Mouse (Mus musculus) bone marrow macrophage, adult 2 months (primary cell): ENCODE data around the gene Col1a1. TPM values are rescaled to one million over a fixed set of nuclear protein-coding genes. Genes with fewer than 3 reads are reported as not detected.
A peak's percentile ranks its signal among the peaks of the same experiment; 100 is the strongest.

Source experiments
- H3K27ac ChIP-seq: 2 replicates; pipeline ENCODE4 v1.5.1; 2012; ENCODE audit warnings: low read depth, low read length; ENCODE audit not compliant: insufficient read depth
- H3K4me1 ChIP-seq: 2 replicates; pipeline ENCODE4 v1.6.1; 2012; ENCODE audit warnings: low read length; ENCODE audit not compliant: control insufficient read depth, insufficient read depth
- H3K4me3 ChIP-seq: 2 replicates; pipeline ENCODE4 v1.5.1; 2012; ENCODE audit warnings: mild to moderate bottlenecking, low read length, moderate library complexity; ENCODE audit not compliant: insufficient read depth
- CTCF ChIP-seq: IDR thresholded peaks from 2 replicates; pipeline ENCODE4 v1.5.1; 2012; ENCODE audit warnings: low read depth, mild to moderate bottlenecking, low read length, moderate library complexity
- POLR2A ChIP-seq: IDR thresholded peaks from 2 replicates; pipeline ENCODE4 v1.6.1; 2012; ENCODE audit warnings: mild to moderate bottlenecking, low read depth, low read length, borderline replicate concordance
- polyA plus RNA-seq: library from polyadenylated mRNA; stranded (reverse); fragments of >200 nt; gene quantifications from 2 replicates; pipeline ENCODE4 v1.2.4, GENCODE M21; 2012; ENCODE audit not compliant: missing spikeins, insufficient read depth, insufficient read length

The Col1a1 gene
- polyA plus RNA-seq, 1 experiment: 18.5 TPM

DNA sequence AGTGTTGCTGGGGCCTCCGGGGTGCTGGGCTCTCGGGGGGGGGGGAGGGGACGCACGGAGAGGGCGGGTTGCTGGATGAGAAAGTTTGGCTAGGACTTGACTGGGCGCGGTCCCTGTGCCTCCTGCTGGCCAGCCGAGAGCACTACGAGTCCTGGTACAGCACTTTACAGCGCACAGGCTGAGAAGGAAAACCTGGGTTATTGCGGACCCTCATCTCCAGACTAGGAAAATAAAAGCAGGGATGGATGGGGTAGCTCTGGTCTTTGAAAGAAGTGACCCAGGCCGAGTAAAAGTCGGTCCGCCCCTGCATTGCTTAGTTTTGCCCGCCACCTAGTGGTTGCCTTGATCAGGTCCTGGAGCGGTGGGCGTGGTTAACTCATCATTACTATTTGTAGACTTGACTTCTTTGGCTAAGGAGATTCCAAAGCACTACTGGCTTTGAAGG lies 849 bp downstream of the Col1a1 start:
- Histone ChIP-seq H3K4me1 (peaks cover 2% of the 10 kb centered on the region; the same call in 1 of the 2 replicates), H3K27ac (no peak overlapping the region), H3K4me3 (0 out of 2 replicates have a peak overlapping the region, but pooled peaks have one; percentile 3)
- peak; percentile 100 for TF ChIP-seq CTCF
- no peak for TF ChIP-seq POLR2A

DNA sequence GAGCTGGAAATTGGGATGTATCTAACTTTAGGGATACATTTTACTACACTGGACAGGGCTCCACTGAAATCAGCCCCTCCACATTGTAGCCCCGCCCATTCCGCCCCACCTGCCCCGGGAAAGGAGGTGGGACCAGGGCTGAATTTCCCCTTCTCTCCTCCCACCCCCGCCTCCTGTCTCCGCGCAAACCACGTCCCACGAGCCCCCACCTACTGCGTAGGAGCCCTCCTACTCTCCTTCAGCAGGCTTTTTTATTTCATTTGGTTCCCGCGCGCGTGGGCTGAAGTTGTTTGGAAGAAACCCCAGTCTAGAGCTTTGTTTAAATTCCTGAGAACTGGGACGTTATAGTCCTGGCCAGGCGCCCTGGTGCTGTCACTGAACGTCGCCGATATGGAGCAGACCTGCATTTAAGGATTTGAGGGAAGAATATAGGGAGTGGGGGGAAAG lies 1.3 kb downstream of the Col1a1 start:
- peaks cover 2% of the 10 kb centered on the region; the same call in 1 of the 2 replicates for H3K4me1 ChIP-seq
- H3K27ac ChIP-seq: no peak overlapping the region
- TF ChIP-seq POLR2A (no peak), CTCF (no peak)
- H3K4me3 ChIP-seq: no peak overlapping the region

DNA sequence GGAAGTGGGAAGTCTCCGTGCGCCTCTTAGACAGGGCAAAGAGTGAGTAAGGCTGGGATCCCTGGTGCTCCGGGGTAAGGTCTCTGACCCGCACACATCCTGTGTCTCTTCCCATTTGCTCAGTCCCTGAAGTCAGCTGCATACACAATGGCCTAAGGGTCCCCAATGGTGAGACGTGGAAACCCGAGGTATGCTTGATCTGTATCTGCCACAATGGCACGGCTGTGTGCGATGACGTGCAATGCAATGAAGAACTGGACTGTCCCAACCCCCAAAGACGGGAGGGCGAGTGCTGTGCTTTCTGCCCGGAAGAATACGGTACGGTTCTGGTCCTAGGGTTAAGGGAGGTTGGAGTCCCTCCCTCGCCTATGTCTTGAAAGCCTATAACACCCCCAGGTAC lies 1.8 kb downstream of the Col1a1 start:
- TF ChIP-seq CTCF: no peak
- TF ChIP-seq POLR2A: no peak
- peaks cover 2% of the 10 kb centered on the region; the same call in 1 of the 2 replicates for H3K4me1 ChIP-seq
- no peak overlapping the region for H3K4me3 ChIP-seq
- no peak overlapping the region for H3K27ac ChIP-seq

DNA sequence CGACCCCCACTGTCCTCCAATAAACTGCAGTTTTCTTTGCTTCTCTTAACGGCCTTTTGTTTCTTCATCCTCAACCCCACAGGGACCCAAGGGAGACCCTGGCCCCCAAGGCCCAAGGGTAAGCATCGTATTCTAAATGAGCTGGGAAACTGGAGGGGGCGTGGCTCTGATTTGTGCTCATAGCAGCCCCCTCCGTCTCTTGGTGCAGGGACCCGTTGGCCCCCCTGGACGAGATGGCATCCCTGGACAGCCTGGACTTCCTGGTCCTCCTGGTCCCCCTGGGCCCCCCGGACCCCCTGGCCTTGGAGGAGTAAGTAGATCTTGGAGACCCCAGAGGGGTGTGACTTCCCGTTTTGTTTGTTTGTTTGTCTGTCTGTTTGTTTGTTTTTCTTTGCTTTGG lies 2.3 kb downstream of the Col1a1 start:
- Histone ChIP-seq H3K4me1 (peaks cover 2% of the 10 kb centered on the region; the same call in 1 of the 2 replicates), H3K4me3 (no peak overlapping the region), H3K27ac (no peak overlapping the region)
- TF ChIP-seq CTCF (no peak), POLR2A (no peak)

DNA sequence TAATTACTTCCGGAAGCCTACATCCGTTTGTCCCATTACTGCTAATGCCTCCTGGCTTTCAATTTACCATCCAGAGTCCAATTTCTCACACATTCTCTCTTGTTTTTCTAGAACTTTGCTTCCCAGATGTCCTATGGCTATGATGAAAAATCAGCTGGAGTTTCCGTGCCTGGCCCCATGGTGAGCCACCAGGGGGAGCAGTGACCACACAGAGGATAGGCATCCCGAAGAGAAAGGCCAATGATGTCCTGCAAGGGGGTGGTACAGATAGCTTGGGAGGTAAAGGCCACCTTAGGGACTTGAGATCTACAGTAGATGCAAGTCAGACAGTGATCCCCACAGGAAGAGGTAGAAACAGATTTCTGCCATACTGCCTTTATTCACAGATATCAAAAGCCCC lies 3.3 kb downstream of the Col1a1 start:
- TF ChIP-seq CTCF (peak; percentile 86), POLR2A (no peak)
- H3K4me3 ChIP-seq: no peak overlapping the region
- peaks cover 2% of the 10 kb centered on the region; the same call in 1 of the 2 replicates for H3K4me1 ChIP-seq
- H3K27ac ChIP-seq: no peak overlapping the region

DNA sequence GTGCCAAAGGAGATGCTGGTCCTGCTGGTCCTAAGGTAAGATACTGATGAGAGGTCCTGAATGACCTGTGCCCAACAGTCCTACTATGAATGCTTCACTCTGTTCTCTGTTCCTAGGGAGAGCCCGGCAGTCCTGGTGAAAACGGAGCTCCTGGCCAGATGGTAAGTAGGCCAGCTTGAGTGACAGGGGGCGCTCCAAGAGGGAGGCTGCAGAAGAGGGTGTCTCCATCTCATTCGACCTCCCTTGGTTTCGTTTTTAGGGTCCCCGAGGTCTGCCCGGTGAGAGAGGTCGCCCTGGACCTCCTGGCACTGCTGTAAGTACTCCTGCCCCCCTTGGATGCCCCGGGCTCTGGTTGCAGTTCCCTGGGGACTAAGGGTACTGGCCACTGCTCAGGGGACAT lies 5.1 kb downstream of the Col1a1 start:
- Histone ChIP-seq H3K4me1 (peaks cover 2% of the 10 kb centered on the region; the same call in 1 of the 2 replicates), H3K4me3 (no peak overlapping the region), H3K27ac (no peak overlapping the region)
- TF ChIP-seq POLR2A (no peak), CTCF (no peak)

DNA sequence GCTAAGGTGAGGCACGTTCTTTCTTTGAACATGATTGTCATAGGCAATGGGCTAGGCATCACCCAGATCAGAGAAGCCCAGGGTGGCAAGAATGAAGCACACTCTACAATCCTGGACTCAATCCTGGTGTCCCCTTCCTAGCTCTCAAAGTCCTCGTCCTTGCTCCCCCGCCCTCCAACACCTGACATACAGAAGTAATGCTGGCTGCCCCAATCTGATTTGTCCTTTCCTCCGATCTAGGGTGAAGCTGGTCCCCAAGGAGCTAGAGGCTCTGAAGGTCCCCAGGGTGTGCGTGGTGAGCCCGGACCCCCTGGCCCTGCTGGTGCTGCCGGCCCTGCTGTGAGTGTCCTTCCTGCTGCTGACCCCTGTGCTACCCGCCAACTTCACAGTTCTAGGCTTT lies 5.8 kb downstream of the Col1a1 start:
- Histone ChIP-seq H3K4me3 (no peak overlapping the region), H3K27ac (no peak overlapping the region), H3K4me1 (peaks cover 2% of the 10 kb centered on the region; the same call in 1 of the 2 replicates)
- TF ChIP-seq CTCF (no peak), POLR2A (no peak)

DNA sequence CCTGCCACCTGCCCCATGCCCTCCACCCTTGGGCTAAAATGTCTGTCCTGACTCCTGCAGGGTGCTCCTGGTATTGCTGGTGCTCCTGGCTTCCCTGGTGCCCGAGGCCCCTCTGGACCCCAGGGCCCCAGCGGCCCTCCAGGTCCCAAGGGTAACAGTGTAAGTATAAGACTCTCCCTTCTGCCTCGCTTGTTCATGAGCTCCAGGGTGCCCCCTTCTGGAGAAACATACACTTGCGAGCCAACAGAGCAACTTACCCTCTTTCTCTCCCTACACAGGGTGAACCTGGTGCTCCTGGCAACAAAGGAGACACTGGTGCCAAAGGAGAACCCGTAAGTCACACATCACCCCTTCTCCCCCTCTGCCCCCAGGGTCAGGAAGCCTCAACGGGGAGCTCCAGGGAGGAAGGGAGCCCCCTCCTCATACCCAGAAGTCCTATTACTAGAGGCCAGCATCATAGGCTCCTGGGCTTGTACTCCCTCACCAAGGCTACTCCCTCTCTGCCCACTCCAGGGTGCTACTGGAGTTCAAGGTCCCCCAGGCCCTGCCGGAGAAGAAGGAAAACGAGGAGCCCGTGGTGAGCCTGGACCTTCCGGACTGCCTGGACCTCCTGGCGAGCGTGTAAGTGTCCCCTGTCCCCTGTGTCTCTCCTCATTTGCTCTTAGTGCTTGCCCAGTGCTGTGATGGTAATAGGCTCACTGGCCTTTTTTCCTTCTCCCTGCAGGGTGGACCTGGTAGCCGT lies 6.4 kb downstream of the Col1a1 start:
- TF ChIP-seq POLR2A: no peak
- TF ChIP-seq CTCF: peak; percentile 23; the same call in 1 of the 2 replicates
- no peak overlapping the region for H3K27ac ChIP-seq
- no peak overlapping the region for H3K4me3 ChIP-seq
- H3K4me1 ChIP-seq: peaks cover 1% of the 10 kb centered on the region; the same call in 1 of the 2 replicates

DNA sequence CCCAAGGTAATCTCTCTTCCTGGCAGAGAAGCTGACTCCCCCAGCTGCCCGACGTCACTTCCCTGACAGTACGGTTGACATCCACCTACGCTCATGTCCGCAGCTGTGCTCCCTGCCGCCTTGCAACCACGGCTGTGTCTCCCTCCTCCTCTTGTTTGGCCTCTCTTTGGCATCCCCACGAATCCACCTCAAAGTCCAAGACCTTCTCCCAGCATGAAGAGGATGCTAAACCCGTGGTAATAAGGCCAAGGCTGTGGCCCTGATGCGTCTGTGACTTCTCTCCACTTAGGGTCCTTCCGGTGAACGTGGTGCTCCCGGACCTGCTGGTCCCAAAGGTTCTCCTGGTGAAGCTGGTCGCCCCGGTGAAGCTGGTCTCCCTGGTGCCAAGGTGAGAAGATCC lies 7.0 kb downstream of the Col1a1 start:
- TF ChIP-seq CTCF (no peak), POLR2A (no peak)
- Histone ChIP-seq H3K27ac (no peak overlapping the region), H3K4me1 (no peaks in the 10 kb centered on the region), H3K4me3 (no peak overlapping the region)

DNA sequence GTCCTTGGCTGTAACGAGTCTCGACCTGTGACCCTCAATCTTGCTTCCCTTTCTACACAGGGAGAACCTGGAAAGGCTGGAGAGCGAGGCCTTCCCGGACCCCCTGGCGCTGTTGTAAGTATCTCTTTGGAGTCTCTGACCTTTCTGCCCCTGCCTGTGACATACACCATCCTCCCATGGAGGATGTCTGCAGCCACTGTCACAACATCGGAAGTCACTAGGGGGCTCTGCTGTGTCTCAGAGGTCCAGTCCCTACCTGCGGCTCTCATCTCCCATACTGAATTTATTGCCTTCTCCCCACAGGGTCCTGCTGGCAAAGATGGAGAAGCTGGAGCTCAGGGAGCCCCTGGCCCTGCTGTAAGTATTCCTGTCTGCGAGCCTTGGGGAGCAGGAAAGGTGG lies 8.3 kb downstream of the Col1a1 start:
- Histone ChIP-seq H3K4me3 (no peak overlapping the region), H3K27ac (no peak overlapping the region), H3K4me1 (no peaks in the 10 kb centered on the region)
- TF ChIP-seq CTCF: no peak
- no peak for TF ChIP-seq POLR2A
